Mouse (Mus musculus) megakaryocyte, embryonic 14.5 days (primary cell): ENCODE measurements around the gene Dnaja3.

Experiments
- FLI1 ChIP-seq: IDR thresholded peaks from 2 replicates; pipeline ENCODE4 v1.6.1; 2012; ENCODE audit warnings: low read length, inconsistent platforms, mixed read lengths
- GATA1 ChIP-seq: IDR thresholded peaks from 3 replicates; pipeline ENCODE4 v1.6.1; 2012; ENCODE audit warnings: mixed read lengths, low read length, inconsistent platforms, borderline replicate concordance

GRCm38 (mm10) chr16:4611676-4612075, 28.1 kb upstream of the Dnaja3 start:
- TF ChIP-seq GATA1 (no peak), FLI1 (no peak)
